Mouse (Mus musculus): Measurements from ENCODE around the gene Prtg. TPM values are rescaled to one million over a fixed set of nuclear protein-coding genes. Genes with fewer than 3 reads are reported as not detected.
A peak's percentile ranks its signal among the peaks of the same experiment; 100 is the strongest.

The Prtg gene
- polyA plus RNA-seq, 1 experiment from 2014 or later, result 0.36 TPM

DNA sequence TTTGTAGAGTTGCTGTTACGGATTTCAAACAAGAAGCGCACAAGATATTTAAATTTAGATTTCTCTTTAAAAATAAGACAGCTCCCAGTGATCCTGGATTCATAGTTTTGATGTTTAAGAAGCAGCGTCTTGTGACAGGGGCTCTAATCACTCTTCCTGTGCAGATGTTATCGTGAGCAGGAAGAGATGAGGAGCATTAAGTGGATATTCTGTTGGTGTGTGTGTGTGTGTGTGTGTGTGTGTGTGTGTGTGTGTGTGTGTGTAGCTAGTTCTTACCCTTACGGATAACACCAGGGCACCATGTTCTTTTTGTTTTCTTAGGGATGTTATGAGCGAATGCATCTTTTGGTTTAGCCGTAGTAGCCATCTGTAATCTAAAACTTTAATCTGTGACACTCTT, 5.4 kb downstream of the Prtg start:
- Histone ChIP-seq H3K9me3 (0 out of 2 replicates have a peak, but pooled peaks cover 3% of the 10 kb centered on the region), H3K36me3 (no peaks in the 10 kb centered on the region), H3K27me3 (peaks cover 43% of the 10 kb centered on the region), H3K9ac (no peak overlapping the region), H3K4me3 (no peak overlapping the region), H3K4me1 (peaks cover 27% of the 10 kb centered on the region), H3K4me2 (replicated peaks) (no peak overlapping the region), H3K27ac (no peak overlapping the region)
- 57% methylated on average over 7 of the region's 7 CpGs for WGBS
- ATAC-seq (ENCODE audit: low FRiP score, low read depth), result no peak

DNA sequence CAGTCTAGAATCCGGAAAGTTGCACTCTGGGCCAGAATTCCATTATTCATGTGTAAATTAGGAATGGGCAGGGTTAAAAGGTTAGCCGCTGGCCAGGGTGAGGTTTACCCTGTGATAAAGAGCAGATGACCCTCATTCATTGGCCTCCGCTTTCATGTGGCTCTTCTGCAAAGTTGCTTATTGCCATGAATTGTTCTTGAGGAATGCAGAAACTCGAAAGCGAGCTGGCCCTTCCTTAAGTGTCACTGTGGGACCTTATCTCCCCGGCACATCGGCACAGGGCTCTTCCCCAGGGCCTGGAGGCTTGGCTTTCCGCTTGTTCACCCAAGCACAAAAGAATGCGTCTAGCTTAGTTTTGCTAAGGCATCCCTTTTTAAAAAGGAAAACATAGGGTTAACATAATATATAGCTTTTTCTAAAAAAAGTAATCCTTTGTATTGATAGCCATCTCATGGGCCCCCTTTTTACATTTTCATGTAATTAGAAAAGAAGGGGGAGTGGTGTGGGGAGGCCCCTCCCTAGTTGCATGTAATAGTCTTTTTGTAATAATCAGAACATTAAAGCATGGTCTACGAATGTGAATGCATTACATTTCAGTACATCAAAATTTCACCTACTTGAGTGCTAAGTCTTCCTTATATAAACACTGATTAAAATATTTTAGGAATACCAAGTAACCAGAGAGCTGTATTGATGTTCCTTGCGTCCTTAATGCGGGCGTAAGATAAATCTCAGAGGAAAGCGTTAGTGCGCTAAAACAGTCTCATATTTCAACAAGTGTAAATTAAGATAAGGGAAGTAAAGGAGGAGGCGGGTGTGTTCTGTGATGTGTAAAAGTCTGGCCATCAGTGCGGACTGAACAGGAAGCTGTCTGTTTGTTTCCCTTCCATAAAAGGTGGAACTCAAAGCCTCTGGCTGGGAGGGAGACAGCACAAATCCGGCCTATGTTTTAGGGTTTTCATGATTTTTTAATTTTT, 6.2 kb downstream of the Prtg start:
- Histone ChIP-seq H3K27ac (no peak overlapping the region), H3K4me1 (peaks cover 21% of the 10 kb centered on the region), H3K9me3 (0 out of 2 replicates have a peak, but pooled peaks cover 3% of the 10 kb centered on the region), H3K4me2 (replicated peaks) (no peak overlapping the region), H3K36me3 (no peaks in the 10 kb centered on the region), H3K9ac (no peak overlapping the region), H3K27me3 (peaks cover 42% of the 10 kb centered on the region), H3K4me3 (no peak overlapping the region)
- WGBS, result 32% methylated on average over 18 of the region's 18 CpGs
- ATAC-seq (ENCODE audit: low FRiP score, low read depth), result no peak

DNA sequence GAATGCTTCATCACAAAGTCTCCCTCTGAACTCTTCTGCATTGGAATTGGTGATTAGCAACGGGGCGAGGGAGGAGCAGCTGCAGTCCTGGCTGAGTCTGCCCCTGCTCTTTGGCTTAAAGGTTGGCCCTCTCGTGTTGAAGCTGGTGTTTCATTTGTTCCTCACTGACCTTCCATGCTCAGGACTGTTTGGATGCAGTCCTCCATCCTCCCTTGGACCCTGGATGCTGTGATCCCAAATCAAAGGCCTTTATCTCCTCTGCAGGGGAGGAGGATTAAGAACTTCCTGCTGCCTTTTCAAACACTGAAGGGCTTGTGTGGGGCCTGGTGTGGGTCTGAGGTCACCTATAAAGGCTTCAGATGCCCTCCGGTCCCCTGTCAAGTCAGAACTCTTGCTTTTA, 18.8 kb downstream of the Prtg start:
- no peak for ATAC-seq (ENCODE audit: low FRiP score, low read depth)
- H3K4me1 ChIP-seq, result peaks cover 25% of the 10 kb centered on the region
- H3K27me3 ChIP-seq, result peaks cover 11% of the 10 kb centered on the region; the same call in 1 of the 2 replicates
- 23% methylated on average over 4 of the region's 4 CpGs for WGBS
- H3K27ac ChIP-seq, result no peak overlapping the region
- H3K4me3 ChIP-seq, result no peak overlapping the region
- no peak overlapping the region for H3K9ac ChIP-seq
- no peak overlapping the region for H3K4me2 ChIP-seq (replicated peaks)
- H3K36me3 ChIP-seq, result no peaks in the 10 kb centered on the region
- H3K9me3 ChIP-seq, result no peaks in the 10 kb centered on the region

DNA sequence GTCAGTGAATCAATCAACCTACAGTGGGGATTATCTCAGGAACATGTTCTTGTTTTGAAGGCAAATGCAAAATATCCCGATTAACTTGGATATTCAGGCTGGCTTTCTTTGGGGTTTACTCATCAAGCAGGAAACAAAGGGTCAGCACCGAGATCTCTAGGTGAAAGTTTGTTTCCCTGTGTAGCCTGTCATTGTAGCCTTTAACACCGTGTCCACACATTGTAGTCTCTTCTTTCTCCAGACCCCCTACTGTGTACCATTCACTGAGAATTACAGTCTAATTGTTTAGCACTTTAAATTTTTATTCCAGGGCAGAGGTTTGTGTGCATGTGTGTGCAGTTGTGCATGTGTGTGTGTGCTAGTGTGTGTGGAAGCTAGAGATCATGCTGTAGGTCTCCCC, 19.3 kb downstream of the Prtg start:
- ATAC-seq (ENCODE audit: low FRiP score, low read depth), result no peak
- Histone ChIP-seq H3K9me3 (no peaks in the 10 kb centered on the region), H3K36me3 (no peaks in the 10 kb centered on the region), H3K4me1 (peaks cover 25% of the 10 kb centered on the region), H3K4me2 (replicated peaks) (no peak overlapping the region), H3K9ac (no peak overlapping the region), H3K4me3 (no peak overlapping the region), H3K27me3 (peaks cover 11% of the 10 kb centered on the region; the same call in 1 of the 2 replicates), H3K27ac (no peak overlapping the region)
- 30% methylated on average over 3 of the region's 3 CpGs for WGBS

DNA sequence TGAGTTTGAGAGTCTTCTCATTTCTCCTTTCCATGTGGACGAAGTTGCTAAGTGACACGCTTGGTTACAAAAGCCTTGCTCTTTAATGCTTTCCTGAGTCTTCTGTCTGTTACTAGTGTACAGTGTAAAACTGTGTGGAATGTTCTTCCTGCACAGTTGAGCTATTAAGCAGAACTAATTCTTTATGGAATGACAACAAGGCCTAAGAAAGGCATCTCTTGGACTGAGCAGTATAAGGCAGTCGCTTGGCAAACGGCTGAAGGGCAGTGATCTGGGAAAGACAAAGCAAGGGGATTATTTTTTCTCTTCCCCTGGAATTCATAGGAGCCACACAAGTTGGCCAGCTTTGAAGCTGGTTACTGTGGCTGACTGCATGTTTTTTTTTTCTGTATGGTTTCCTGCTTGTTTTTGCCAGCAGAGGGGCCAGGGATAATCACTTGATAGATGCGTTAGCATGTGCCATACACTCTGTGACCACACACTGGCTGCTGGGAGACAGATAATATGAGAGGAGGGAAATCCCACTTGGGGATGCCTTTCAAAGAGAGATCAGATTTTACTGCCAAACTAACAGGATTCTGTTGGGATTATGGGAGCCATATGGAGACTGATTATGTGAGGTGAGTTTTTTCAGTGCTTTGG, 22.1 kb downstream of the Prtg start:
- Histone ChIP-seq H3K9ac (no peak overlapping the region), H3K36me3 (no peaks in the 10 kb centered on the region), H3K4me2 (replicated peaks) (no peak overlapping the region; the same call in 1 of the 2 replicates), H3K27ac (peak overlapping the region; percentile 44; the same call in 1 of the 2 replicates), H3K4me3 (no peak overlapping the region), H3K9me3 (no peaks in the 10 kb centered on the region), H3K4me1 (peaks cover 25% of the 10 kb centered on the region), H3K27me3 (peaks cover 17% of the 10 kb centered on the region)
- peak; percentile 70; the same call in 1 of the 2 replicates for ATAC-seq (ENCODE audit: low FRiP score, low read depth)
- 41% methylated on average over 5 of the region's 5 CpGs for WGBS

DNA sequence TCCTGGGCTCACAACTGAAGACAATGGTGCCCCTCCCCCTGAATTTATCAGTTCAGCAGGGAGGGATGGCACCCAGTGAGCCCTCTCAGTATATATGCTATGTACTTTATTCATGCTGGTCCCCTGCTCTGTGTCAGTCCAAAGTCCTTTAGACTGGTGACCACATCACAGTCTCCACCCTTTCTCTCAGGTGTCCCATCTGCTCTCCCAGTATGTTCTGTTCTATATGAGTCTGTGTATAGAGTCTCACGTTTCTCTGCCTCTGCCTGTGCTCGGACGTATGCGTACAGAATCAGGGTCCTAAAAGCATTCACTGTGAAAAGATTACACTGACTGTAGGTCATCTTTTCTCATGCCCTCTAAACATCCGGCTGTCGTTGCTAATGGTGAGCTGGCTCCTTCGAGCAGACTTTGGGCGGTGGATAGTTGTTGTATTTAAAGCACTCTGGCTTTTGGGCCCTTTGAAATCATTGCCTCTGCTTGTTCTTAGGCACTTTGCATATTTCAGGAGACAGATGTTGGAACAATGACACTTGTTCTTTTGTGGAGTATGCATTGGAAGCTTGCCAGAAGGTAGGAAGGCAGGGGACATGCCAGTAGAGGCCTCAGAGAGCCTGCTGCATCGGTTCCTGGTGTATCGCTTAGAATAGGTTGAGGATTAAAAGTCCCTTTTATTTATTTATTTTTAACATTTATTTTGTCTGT, 27.5 kb downstream of the Prtg start:
- Histone ChIP-seq H3K27ac (peak overlapping the region; percentile 28; the same call in 1 of the 2 replicates), H3K27me3 (peaks cover 19% of the 10 kb centered on the region), H3K4me3 (no peak overlapping the region), H3K36me3 (no peaks in the 10 kb centered on the region), H3K4me2 (replicated peaks) (no peak overlapping the region), H3K4me1 (peaks cover 40% of the 10 kb centered on the region), H3K9ac (no peak overlapping the region), H3K9me3 (no peaks in the 10 kb centered on the region)
- ATAC-seq (ENCODE audit: low FRiP score, low read depth), result no peak
- 62% methylated on average over 10 of the region's 10 CpGs for WGBS

DNA sequence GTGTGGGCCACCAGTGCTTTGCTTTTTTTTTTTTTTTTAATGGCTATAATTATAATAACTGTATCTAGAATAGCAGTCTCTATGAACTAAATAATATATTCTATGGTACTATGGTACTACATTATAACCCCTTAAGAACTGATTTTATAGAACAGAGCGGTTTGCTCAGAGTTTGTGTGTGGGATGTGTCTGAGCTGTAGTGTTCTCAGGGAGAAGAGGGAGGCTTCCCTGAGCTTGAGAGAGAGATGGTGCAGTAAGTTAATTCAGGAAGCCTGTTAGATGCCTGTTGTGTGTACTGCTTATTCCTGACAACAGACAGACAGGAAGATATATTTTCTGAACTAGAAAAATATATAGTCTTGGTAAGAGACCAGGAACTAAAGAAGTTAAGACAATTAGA, 28.3 kb downstream of the Prtg start:
- H3K9me3 ChIP-seq, result no peaks in the 10 kb centered on the region
- no peak overlapping the region for H3K4me3 ChIP-seq
- no peak for ATAC-seq (ENCODE audit: low FRiP score, low read depth)
- no peak overlapping the region for H3K4me2 ChIP-seq (replicated peaks)
- H3K36me3 ChIP-seq, result no peaks in the 10 kb centered on the region
- H3K27ac ChIP-seq, result no peak overlapping the region
- 85% methylated on average over 1 of the region's 1 CpGs for WGBS
- H3K27me3 ChIP-seq, result peaks cover 26% of the 10 kb centered on the region
- H3K4me1 ChIP-seq, result peaks cover 34% of the 10 kb centered on the region
- no peak overlapping the region for H3K9ac ChIP-seq

DNA sequence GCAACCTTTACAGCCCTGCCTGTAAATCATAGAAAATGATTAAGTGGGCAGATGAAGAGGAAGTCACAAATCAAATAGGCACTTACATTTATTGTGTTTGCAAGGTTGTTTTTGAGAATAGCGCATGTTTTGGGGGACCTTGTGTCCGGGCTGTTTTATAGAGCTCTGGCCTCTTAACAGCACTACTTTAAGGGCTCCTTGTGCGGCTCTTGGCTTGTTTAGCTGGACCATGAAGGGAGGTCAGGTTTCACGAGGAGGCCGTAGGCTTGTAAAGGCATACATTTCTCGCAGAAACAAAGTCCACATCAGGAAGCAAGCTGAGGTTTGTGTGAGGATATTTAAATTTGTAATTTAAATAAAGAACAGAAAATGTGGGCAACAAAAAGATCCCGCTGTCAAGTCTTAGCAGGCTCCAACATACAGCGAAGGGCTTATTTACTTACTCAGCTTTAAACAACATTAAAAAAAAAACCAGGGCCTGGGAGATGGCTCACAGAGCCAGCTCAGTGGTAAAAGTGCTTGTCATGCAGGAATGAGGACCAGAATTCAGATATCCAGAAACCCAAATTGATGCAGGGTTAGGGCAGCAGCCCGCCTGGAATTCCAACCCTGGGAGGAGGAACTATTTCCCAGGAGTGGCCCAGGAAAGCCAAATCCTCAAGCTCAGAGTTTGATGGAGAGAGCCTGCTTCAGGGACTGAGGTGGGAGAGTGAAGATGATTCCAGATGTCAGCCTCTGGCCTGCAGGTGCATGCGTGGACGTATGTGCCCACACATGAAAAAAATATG, 30.2 kb downstream of the Prtg start:
- Histone ChIP-seq H3K36me3 (no peaks in the 10 kb centered on the region), H3K27ac (no peak overlapping the region), H3K9ac (no peak overlapping the region), H3K4me3 (no peak overlapping the region), H3K4me1 (peaks cover 34% of the 10 kb centered on the region), H3K4me2 (replicated peaks) (peak overlapping the region; percentile 2; the same call in 1 of the 2 replicates), H3K27me3 (peaks cover 26% of the 10 kb centered on the region), H3K9me3 (no peaks in the 10 kb centered on the region)
- peak; percentile 13; the same call in 1 of the 2 replicates for ATAC-seq (ENCODE audit: low FRiP score, low read depth)
- WGBS, result 25% methylated on average over 11 of the region's 11 CpGs

DNA sequence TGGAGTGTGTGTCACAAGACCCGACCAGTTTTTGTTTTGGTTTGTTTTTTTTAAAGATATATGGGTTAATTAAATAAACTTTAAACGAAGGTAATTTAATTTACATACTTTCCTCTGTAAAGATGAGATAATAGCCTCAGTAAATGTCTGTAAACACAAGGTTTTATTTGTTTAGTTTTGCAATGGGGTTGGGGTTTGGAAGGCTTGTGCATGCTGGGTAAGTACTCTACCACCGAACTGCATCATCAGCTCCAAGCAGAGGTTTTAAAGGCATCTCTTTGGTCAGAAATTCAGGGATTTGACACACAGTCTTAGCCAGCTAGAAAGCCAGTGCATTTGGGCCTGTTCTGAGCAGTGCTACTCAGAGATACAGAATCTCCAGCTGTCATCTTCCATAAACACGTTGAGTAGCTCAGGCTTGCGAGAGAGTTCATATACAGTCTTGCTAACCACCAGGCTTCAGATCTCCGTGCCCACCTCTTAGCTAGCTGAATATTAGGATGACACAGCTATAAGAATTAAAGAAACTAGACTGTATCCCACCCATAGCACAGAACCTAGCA, 31.0 kb downstream of the Prtg start:
- Histone ChIP-seq H3K4me3 (no peak overlapping the region), H3K4me1 (peaks cover 34% of the 10 kb centered on the region), H3K27me3 (peaks cover 21% of the 10 kb centered on the region), H3K27ac (no peak overlapping the region), H3K9ac (no peak overlapping the region), H3K9me3 (no peaks in the 10 kb centered on the region), H3K4me2 (replicated peaks) (no peak overlapping the region), H3K36me3 (no peaks in the 10 kb centered on the region)
- WGBS, result 52% methylated on average over 6 of the region's 6 CpGs
- no peak for ATAC-seq (ENCODE audit: low FRiP score, low read depth)

DNA sequence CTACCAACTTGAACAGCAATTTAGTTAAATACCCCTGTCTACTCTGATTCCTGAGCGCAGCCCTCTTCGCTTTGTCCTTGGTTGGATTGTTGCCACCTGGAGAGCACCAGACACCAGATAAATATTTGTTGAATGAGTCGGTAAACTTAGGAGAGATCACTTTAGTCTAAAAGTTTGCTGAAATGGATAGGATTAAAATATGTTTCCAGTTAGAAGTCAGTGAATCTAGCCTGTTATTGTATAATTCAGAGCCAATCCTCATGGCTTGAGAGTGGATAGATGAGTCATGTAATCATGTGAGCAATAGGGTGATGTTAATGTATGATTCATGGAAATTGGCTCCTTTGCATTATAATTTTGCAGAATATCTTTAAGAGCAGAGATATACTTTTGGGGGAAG, 31.6 kb downstream of the Prtg start:
- no peak for ATAC-seq (ENCODE audit: low FRiP score, low read depth)
- H3K9me3 ChIP-seq, result no peaks in the 10 kb centered on the region
- H3K27ac ChIP-seq, result no peak overlapping the region

DNA sequence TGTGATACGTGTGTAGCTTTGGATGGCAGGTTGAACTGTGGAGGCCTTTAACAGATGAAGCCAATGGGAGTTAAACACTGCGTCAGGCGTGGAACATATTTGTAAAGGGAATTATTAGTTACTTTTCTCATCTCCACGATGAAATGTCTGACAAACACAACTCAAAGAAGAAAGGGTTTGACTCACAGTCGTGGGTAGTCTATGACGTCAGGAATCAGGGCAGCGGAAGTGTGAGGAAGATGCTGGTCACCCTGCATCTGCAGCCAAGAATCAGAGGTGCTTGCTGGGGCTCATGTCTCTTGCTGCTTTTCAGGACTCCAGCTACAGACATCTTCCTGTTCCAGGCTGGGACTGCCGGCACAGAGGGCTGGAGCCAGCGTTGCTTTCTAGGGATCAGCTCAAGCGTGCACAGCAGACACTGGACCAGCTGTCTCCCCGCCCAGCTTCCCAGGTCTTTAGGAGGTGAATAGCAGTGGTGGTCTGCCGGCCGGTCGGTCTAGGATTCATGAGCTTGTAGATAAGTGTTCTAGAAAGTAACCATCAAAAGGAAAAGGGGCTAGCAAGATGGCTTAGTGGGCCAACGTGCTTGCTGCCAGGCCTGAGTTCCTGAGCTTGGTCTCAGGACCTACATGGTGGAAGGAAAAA, 32.8 kb downstream of the Prtg start:
- H3K9ac ChIP-seq, result no peak overlapping the region
- peaks cover 27% of the 10 kb centered on the region for H3K4me1 ChIP-seq
- no peak overlapping the region for H3K27ac ChIP-seq
- no peak for ATAC-seq (ENCODE audit: low FRiP score, low read depth)
- no peaks in the 10 kb centered on the region for H3K9me3 ChIP-seq
- WGBS, result 84% methylated on average over 15 of the region's 15 CpGs
- H3K4me2 ChIP-seq (replicated peaks), result no peak overlapping the region
- peaks cover 13% of the 10 kb centered on the region for H3K27me3 ChIP-seq
- H3K4me3 ChIP-seq, result no peak overlapping the region
- no peaks in the 10 kb centered on the region for H3K36me3 ChIP-seq

More for the DNA sequence above, 31.6 kb downstream of the Prtg start:
- WGBS, result 47% methylated on average over 3 of the region's 3 CpGs
- no peak overlapping the region for H3K4me3 ChIP-seq
- H3K4me1 ChIP-seq, result peaks cover 34% of the 10 kb centered on the region
- H3K4me2 ChIP-seq (replicated peaks), result no peak overlapping the region
- no peak overlapping the region for H3K9ac ChIP-seq
- H3K36me3 ChIP-seq, result no peaks in the 10 kb centered on the region
- H3K27me3 ChIP-seq, result peaks cover 21% of the 10 kb centered on the region
